Mouse (Mus musculus) midbrain, postnatal 0 days (tissue): ENCODE data around the gene Aldh1a3. TPM values are rescaled to one million over a fixed set of nuclear protein-coding genes. Genes with fewer than 3 reads are reported as not detected.

Experiments
- ATAC-seq: fragments of 200-750 bp; cut with Nextera tagmentation; 2 replicates; pipeline ENCODE4 v1.8.0; 2017; ENCODE audit warnings: moderate number of reproducible peaks, mild to moderate bottlenecking, moderate TSS enrichment, moderate library complexity; ENCODE audit not compliant: low FRiP score
- DNase-seq: peaks from one replicate; pipeline ENCODE4 v3.0.0-alpha.2; 2015; ENCODE audit warnings: low spot score
- H3K27ac ChIP-seq: fragments of 300-500 bp; sonication (generic); 2 replicates; pipeline ENCODE4 v1.5.1; 2014; ENCODE audit warnings: low read depth, mild to moderate bottlenecking, low read length, mixed read lengths
- H3K27me3 ChIP-seq: fragments of 300-500 bp; sonication (generic); 2 replicates; pipeline ENCODE4 v1.6.1; 2014; ENCODE audit warnings: low read length, control low read depth, mixed read lengths; ENCODE audit not compliant: insufficient read depth
- H3K36me3 ChIP-seq: fragments of 300-500 bp; sonication (generic); 2 replicates; pipeline ENCODE4 v1.6.1; 2014; ENCODE audit warnings: low read length, control low read depth, mixed read lengths; ENCODE audit not compliant: insufficient read depth
- H3K4me1 ChIP-seq: fragments of 300-500 bp; sonication (generic); 2 replicates; pipeline ENCODE4 v1.6.1; 2014; ENCODE audit warnings: mild to moderate bottlenecking, control low read depth, antibody characterized with exemption, low read length, mixed read lengths; ENCODE audit not compliant: insufficient read depth
- H3K4me2 ChIP-seq: fragments of 300-500 bp; sonication (generic); 2 replicates; pipeline ENCODE4 v1.6.1; 2014; ENCODE audit warnings: low read depth, mild to moderate bottlenecking, low read length, mixed read lengths; ENCODE audit not compliant: poor library complexity, severe bottlenecking
- H3K4me3 ChIP-seq: fragments of 300-500 bp; sonication (generic); 2 replicates; pipeline ENCODE4 v1.5.1; 2014; ENCODE audit warnings: low read depth, mild to moderate bottlenecking, low read length, moderate library complexity
- H3K9ac ChIP-seq: fragments of 300-500 bp; sonication (generic); replicated peaks from 2 replicates; pipeline ENCODE4 v1.6.1; 2014; ENCODE audit warnings: mild to moderate bottlenecking, low read length, moderate library complexity, mixed read lengths; ENCODE audit not compliant: poor library complexity, severe bottlenecking
- H3K9me3 ChIP-seq: fragments of 300-500 bp; sonication (generic); 2 replicates; pipeline ENCODE4 v1.6.1; 2016; ENCODE audit warnings: low read length, control low read depth
- CTCF ChIP-seq: IDR thresholded peaks from 2 replicates; pipeline ENCODE4 v1.5.1; 2016; ENCODE audit warnings: antibody characterized with exemption, mild to moderate bottlenecking
- WGBS: fragments of 180-500 bp; shearing (Covaris S2); extraction: QIAGEN DNeasy Blood & Tissue Kit; methylation state at CpG from one replicate; pipeline ENCODE4 v1.1.7; 2014; 5-methylcytosine and 5-hydroxymethylcytosine counted together
- microRNA-seq: library from miRNA; unstranded; fragments of <30 nt; microRNA quantifications from one replicate; pipeline ENCODE4, GENCODE M21; 2016; ENCODE audit warnings: borderline number of aligned reads
- polyA plus RNA-seq: library from polyadenylated mRNA; unstranded; fragments of >200 nt; fragmentation: Nextera tagmentation; extraction: Ambion mirVana; gene quantifications from 2 replicates; pipeline ENCODE4 v1.2.1, GENCODE M21; 2015
- total RNA-seq: library from RNA; depleted of rRNA; stranded (reverse); fragments of >200 nt; gene quantifications from 2 replicates; pipeline ENCODE4 v1.2.3, GENCODE M21; 2014; rRNA removed

Gene Aldh1a3
- total and polyA plus RNA-seq, 2 experiments from 2014 or later = 1.1 to 1.5 TPM

DNA sequence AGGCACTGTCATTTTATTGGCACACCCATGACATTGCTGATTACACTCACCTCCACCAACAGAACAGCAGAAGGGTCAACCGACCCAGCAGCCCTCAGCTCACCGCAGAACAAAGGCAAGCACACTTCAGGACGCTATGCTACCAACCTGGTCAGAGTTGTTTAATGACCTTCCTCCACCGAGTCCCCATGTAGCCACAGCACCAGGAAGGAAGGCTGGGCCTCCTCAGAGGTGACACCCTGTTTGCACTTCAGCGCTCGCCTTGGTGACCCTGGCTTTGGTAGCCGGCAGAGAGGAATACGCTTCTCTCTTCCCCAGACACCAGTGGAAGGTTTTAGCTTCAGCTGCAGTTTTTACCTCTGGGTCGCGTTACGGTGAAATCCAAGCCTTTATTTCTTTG lies 77.6 kb downstream of the Aldh1a3 start:
- no peaks in the 10 kb centered on the region for H3K9me3 ChIP-seq
- H3K4me2 ChIP-seq = no peak overlapping the region
- H3K4me3 ChIP-seq = no peak overlapping the region
- DNase-seq (no peak), ATAC-seq (no peak)
- H3K36me3 ChIP-seq = no peaks in the 10 kb centered on the region
- no peaks in the 10 kb centered on the region for H3K4me1 ChIP-seq
- WGBS = 76% methylated on average over 11 of the region's 11 CpGs
- no peak for TF ChIP-seq CTCF
- no peak overlapping the region for H3K9ac ChIP-seq
- H3K27ac ChIP-seq = no peak overlapping the region
- no peaks in the 10 kb centered on the region for H3K27me3 ChIP-seq

DNA sequence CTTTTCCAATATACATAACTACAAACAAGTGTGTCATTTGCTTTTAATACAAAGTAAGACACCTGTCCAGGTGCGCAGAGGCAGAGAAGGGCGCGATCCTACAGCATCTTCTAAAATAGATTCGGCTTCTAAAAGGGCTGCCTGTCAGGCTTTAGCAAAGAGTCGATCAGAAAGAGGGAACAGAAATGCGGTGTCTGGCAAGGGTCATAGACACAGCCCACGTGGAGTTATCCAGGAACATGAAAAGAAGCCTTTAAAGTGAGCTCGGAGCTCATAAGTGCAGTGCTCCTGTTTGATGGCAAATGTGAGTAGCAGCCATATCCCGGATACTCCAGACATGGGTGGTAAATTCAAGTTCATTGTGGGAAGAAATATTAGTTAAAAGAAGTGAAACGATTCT lies 78.7 kb downstream of the Aldh1a3 start:
- WGBS = 76% methylated on average over 10 of the region's 10 CpGs
- Histone ChIP-seq H3K4me2 (no peak overlapping the region), H3K27ac (no peak overlapping the region), H3K27me3 (no peaks in the 10 kb centered on the region), H3K36me3 (no peaks in the 10 kb centered on the region), H3K9ac (no peak overlapping the region), H3K4me3 (no peak overlapping the region), H3K4me1 (no peaks in the 10 kb centered on the region), H3K9me3 (no peaks in the 10 kb centered on the region)
- ATAC-seq (no peak), DNase-seq (no peak)
- no peak for TF ChIP-seq CTCF

DNA sequence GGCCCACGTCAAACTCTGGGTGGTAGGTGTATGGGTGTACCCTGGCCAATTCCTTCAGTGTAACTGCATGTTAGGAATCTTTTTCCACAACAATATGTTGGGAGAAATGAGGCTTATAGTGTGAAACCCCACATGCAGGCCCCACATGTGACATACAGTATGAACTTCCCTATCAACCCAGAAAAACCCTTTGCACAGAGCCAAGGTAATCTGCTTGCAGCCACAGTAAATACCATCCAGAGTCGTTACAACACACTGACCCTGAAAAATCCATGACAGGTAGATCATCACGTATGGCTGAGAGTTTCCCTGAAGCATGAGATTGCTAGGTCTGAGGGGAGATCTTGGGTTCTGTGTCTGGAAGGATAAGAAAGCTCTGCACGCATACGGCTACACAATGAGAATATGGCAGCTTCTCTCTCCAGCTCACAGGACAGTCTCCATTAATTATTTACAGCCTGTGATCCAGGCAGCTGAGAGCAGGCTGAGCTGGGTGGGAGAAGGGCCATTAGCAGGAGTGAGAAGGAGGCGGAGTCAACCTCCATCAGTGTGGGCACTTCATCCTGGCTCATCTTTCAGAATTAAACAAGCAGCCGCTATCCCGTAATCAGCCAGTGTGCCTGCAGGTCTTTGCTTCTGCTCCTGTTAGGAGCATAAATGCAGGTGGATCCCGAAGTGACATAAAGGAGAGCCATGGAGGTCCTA lies 80.2 kb downstream of the Aldh1a3 start:
- 44% methylated on average over 9 of the region's 9 CpGs for WGBS
- Histone ChIP-seq H3K36me3 (no peaks in the 10 kb centered on the region), H3K4me2 (no peak overlapping the region), H3K27ac (no peak overlapping the region), H3K4me3 (no peak overlapping the region), H3K4me1 (no peaks in the 10 kb centered on the region), H3K9ac (0 out of 2 replicates have a peak overlapping the region, but pooled peaks have one; percentile 24), H3K9me3 (no peaks in the 10 kb centered on the region), H3K27me3 (no peaks in the 10 kb centered on the region)
- ATAC-seq = 0 out of 2 replicates have a peak, but pooled peaks have one; percentile 69
- TF ChIP-seq CTCF = no peak
- peak; percentile 18 for DNase-seq

- no peak overlapping the region for H3K9ac ChIP-seq
- no peak for DNase-seq
- WGBS = 83% methylated on average over 5 of the region's 5 CpGs
- no peaks in the 10 kb centered on the region for H3K27me3 ChIP-seq
- no peaks in the 10 kb centered on the region for H3K9me3 ChIP-seq
- H3K4me3 ChIP-seq = no peak overlapping the region
- no peak overlapping the region for H3K27ac ChIP-seq
- H3K36me3 ChIP-seq = no peaks in the 10 kb centered on the region
- no peak overlapping the region for H3K4me2 ChIP-seq
- TF ChIP-seq CTCF = no peak
- no peaks in the 10 kb centered on the region for H3K4me1 ChIP-seq
- no peak for ATAC-seq
Measured at GRCm38 (mm10) chr7:66343307-66343706, 84.0 kb downstream of the Aldh1a3 start.

DNA sequence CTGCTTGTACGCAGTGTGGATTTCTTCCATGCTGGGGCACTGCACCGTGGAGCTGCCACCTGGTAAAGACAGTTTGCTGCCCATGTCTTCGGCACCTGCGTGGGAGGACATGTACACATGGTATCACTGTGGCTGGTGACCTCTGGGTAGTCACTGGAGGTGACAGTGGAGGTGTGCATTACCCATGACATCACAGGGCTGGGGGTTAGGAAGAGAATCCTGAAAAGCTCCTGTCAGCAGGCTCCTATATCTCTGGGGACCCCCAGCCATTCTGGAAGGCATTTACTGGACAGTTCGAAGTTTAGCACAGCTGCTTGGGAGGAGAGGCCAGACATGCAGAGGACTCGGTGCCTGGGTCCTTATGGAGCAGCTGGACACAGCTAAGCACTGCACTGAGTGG lies 84.5 kb downstream of the Aldh1a3 start:
- H3K4me3 ChIP-seq = no peak overlapping the region
- H3K27me3 ChIP-seq = no peaks in the 10 kb centered on the region
- ATAC-seq = no peak
- no peak for TF ChIP-seq CTCF
- no peaks in the 10 kb centered on the region for H3K4me1 ChIP-seq
- no peaks in the 10 kb centered on the region for H3K36me3 ChIP-seq
- no peak overlapping the region for H3K27ac ChIP-seq
- H3K9me3 ChIP-seq = no peaks in the 10 kb centered on the region
- no peak overlapping the region for H3K4me2 ChIP-seq
- WGBS = 76% methylated on average over 6 of the region's 6 CpGs
- DNase-seq = no peak
- no peak overlapping the region for H3K9ac ChIP-seq

- no peaks in the 10 kb centered on the region for H3K9me3 ChIP-seq
- WGBS = 36% methylated on average over 4 of the region's 4 CpGs
- no peak overlapping the region for H3K4me2 ChIP-seq
- TF ChIP-seq CTCF = peak; percentile 67
- H3K9ac ChIP-seq = no peak overlapping the region
- H3K27ac ChIP-seq = no peak overlapping the region
- no peaks in the 10 kb centered on the region for H3K4me1 ChIP-seq
- no peak for ATAC-seq
- no peaks in the 10 kb centered on the region for H3K36me3 ChIP-seq
- no peak overlapping the region for H3K4me3 ChIP-seq
- DNase-seq = peak; percentile 46
- no peaks in the 10 kb centered on the region for H3K27me3 ChIP-seq
Measured at GRCm38 (mm10) chr7:66342323-66342722, 85.0 kb downstream of the Aldh1a3 start.

Small RNAs within 50 kb of the gene (microRNA-seq; reads per million reads assigned to microRNA genes)
- not detected for gene Mir7057

Other genes starting within 250 kb of the Aldh1a3 start
- gene Gm10974, start 61.6 kb downstream of the Aldh1a3 start, total RNA-seq = not detected in 2 replicates
- gene Gm10974, start 61.6 kb downstream of the Aldh1a3 start, polyA plus RNA-seq = not detected in 2 replicates
- 3.0 and 3.8 TPM in 2 replicates for gene Lrrk1, start 39.2 kb downstream of the Aldh1a3 start, total RNA-seq
- gene Lrrk1, start 39.2 kb downstream of the Aldh1a3 start, polyA plus RNA-seq = 2.1 and 2.2 TPM in 2 replicates